Mouse (Mus musculus): ENCODE data around the gene Gtf2ird1. TPM values are rescaled to one million over a fixed set of nuclear protein-coding genes. Genes with fewer than 3 reads are reported as not detected.

The Gtf2ird1 gene
- total and polyA plus RNA-seq, 3 experiments = 12.8 to 39.0 (median 13.1) TPM

DNA sequence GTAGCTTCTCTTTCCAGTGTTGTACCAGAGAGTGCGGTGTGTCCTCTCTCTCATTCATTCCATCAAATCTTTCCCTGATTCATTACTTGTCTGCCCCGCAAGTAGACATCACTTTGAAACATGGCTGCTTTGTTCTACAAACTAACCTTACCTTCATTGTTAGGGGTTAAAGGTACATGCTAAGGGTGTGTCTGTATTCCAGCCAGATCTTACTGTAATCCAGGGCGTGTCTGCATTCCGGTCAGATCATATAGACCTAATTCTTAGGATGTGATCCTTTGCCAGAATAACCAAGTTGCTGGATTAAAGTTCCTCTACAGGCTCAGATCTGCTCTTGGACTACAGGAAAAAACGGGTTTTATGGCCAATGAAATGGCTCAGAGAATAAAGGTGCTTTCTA is 36.8 kb downstream of the Gtf2ird1 start:
- Histone ChIP-seq H3K27me3 (replicated peaks) (no peaks in the 10 kb centered on the region), H3K9me3 (replicated peaks; ENCODE audit: low read length) (peaks cover 8% of the 10 kb centered on the region), H3K79me2 (replicated peaks; ENCODE audit: control insufficient read depth, extremely low read depth, insufficient read depth, poor library complexity, severe bottlenecking) (no peaks in the 10 kb centered on the region; the same call in 1 of the 2 replicates), H3K36me3 (replicated peaks in 1 of 2; ENCODE audit: control insufficient read depth in 1 of 2, insufficient read depth in 1 of 2, low read length in 1 of 2) (peaks cover 0 to 49% of the 10 kb centered on the region in 2 experiments), H3K4me1 (ENCODE audit: control insufficient read depth in 1 of 2, insufficient read depth in 2 of 2) (peaks cover 2 to 10% of the 10 kb centered on the region in 2 experiments; a peak in 3 of 4 replicates), H3K4me2 (ENCODE audit: insufficient read depth, low read depth, poor library complexity, severe bottlenecking) (no peak overlapping the region), H3K27ac (ENCODE audit: insufficient read depth, low read depth) (no peak overlapping the region), H3K4me3 (replicated peaks in 1 of 3; ENCODE audit: low read depth in 2 of 3, low read length in 2 of 3, poor library complexity in 1 of 3) (no peak overlapping the region), H3K9ac (ENCODE audit: insufficient read depth, low read depth) (no peak overlapping the region)
- TF ChIP-seq HCFC1 (IDR thresholded peaks at IDR 0.05; ENCODE audit: low read depth, low read length) = no peak
- no peak for TF ChIP-seq NELFE (IDR thresholded peaks at IDR 0.05; ENCODE audit: low read depth, low read length)
- no peak for TF ChIP-seq JUN (IDR thresholded peaks at IDR 0.05; ENCODE audit: insufficient read depth, low read depth, low read length)
- no peak for TF ChIP-seq RAD21 (IDR thresholded peaks at IDR 0.05; ENCODE audit: low read depth, low read length)
- TF ChIP-seq BHLHE40 (IDR thresholded peaks at IDR 0.05; ENCODE audit: low read depth, low read length) = no peak
- TF ChIP-seq USF1 (IDR thresholded peaks at IDR 0.05; ENCODE audit: low read depth, low read length) = no peak
- TF ChIP-seq E2F4 (IDR thresholded peaks at IDR 0.05; ENCODE audit: insufficient replicate concordance, low read depth, low read length) = no peak
- no peak for TF ChIP-seq ZMIZ1 (IDR thresholded peaks at IDR 0.05; ENCODE audit: low read depth, low read length)
- TF ChIP-seq UBTF (IDR thresholded peaks at IDR 0.05; ENCODE audit: low read depth, low read length) = no peak
- TF ChIP-seq RCOR1 (conservative IDR thresholded peaks at IDR 0.05; ENCODE audit: low read depth, low read length) = no peak
- no peak for TF ChIP-seq JUND (conservative IDR thresholded peaks at IDR 0.05; ENCODE audit: low read depth, low read length)
- dilution Hi-C loops (cut with MboI; ENCODE audit: extremely low pct_ligation_motif_present, extremely low pct_unique_long_range_greater_than_20kb, low sequenced_read_pairs) = no loop called here
- DNase-seq (ENCODE audit: extremely low read depth) = no peak
- in situ Hi-C loops (cut with MboI; ENCODE audit: low pct_ligation_motif_present, low pct_unique_long_range_greater_than_20kb, low sequenced_read_pairs) = no loop called here

DNA sequence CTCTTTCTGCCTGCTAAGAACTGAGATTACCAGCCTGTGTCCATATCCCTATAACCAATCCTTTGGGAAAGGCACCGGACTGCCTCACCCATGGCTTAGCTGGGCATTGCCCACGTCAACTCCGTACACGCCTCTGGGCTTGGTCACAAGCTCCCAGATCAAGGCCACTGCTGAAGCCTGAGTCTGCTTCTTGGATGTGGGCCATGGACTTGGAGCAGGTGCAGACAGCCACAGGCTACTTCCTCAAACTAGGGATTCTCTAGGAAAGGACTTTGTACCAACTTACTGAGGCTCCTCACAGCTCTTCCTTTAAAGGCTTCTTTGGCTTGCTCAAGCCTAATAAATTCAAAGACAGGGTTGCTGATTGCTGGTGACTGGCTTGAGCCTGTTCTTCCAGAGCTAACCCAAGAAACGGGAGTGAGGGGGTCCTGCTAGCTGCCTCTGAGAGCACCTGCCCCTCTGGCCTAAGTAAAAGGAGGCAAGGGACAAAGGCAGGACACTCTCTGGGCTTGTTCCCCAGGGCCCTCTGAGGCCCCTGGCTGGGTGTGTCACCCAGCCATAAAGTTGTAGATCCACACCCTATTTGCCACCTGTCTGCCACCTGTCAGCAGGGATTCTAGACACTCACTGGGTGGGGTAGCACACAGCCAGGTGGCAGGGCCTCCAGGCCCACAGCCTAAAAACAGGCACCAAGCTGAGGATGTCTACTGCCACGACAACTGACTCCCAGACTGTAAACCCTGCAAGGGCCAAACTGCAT is 38.0 kb downstream of the Gtf2ird1 start:
- in situ Hi-C loops (cut with MboI; ENCODE audit: low pct_ligation_motif_present, low pct_unique_long_range_greater_than_20kb, low sequenced_read_pairs) = no loop called here
- Histone ChIP-seq H3K36me3 (replicated peaks in 1 of 2; ENCODE audit: control insufficient read depth in 1 of 2, insufficient read depth in 1 of 2, low read length in 1 of 2) (peaks cover 0 to 52% of the 10 kb centered on the region in 2 experiments), H3K9ac (ENCODE audit: insufficient read depth, low read depth) (no peak overlapping the region), H3K9me3 (replicated peaks; ENCODE audit: low read length) (peaks cover 8% of the 10 kb centered on the region), H3K27me3 (replicated peaks) (no peaks in the 10 kb centered on the region), H3K4me1 (ENCODE audit: control insufficient read depth in 1 of 2, insufficient read depth in 2 of 2) (peaks cover 2 to 10% of the 10 kb centered on the region in 2 experiments; a peak in 3 of 4 replicates), H3K4me2 (ENCODE audit: insufficient read depth, low read depth, poor library complexity, severe bottlenecking) (no peak overlapping the region), H3K79me2 (replicated peaks; ENCODE audit: control insufficient read depth, extremely low read depth, insufficient read depth, poor library complexity, severe bottlenecking) (no peaks in the 10 kb centered on the region; the same call in 1 of the 2 replicates), H3K4me3 (replicated peaks in 1 of 3; ENCODE audit: low read depth in 2 of 3, low read length in 2 of 3, poor library complexity in 1 of 3) (no peak overlapping the region), H3K27ac (ENCODE audit: insufficient read depth, low read depth) (no peak overlapping the region)
- no peak for DNase-seq (ENCODE audit: extremely low read depth)
- TF ChIP-seq MYC (IDR thresholded peaks at IDR 0.05; ENCODE audit: low read depth, low read length) = no peak
- TF ChIP-seq ZKSCAN1 (IDR thresholded peaks at IDR 0.05; ENCODE audit: borderline replicate concordance, low read depth, low read length) = no peak
- TF ChIP-seq CTCF (conservative IDR thresholded peaks at IDR 0.05 in 1 of 2, IDR thresholded peaks at IDR 0.05 in 1 of 2; ENCODE audit: low read depth in 2 of 2, low read length in 2 of 2) = no peak
- no peak for TF ChIP-seq GABPA (IDR thresholded peaks at IDR 0.05; ENCODE audit: insufficient replicate concordance, low read depth, low read length)
- dilution Hi-C loops (cut with MboI; ENCODE audit: extremely low pct_ligation_motif_present, extremely low pct_unique_long_range_greater_than_20kb, low sequenced_read_pairs) = no loop called here

Measured in CH12.LX (cell line).